Mouse (Mus musculus) thymus, postnatal 0 days (tissue): Measurements from ENCODE around the gene Pipox. TPM values are rescaled to one million over a fixed set of nuclear protein-coding genes. Genes with fewer than 3 reads are reported as not detected.
A peak's percentile ranks its signal among the peaks of the same experiment; 100 is the strongest.

Source experiments
- DNase-seq: peaks from one replicate; pipeline ENCODE4 v3.0.0-alpha.2; 2015; ENCODE audit warnings: low spot score
- polyA plus RNA-seq: library from polyadenylated mRNA; unstranded; fragments of >200 nt; fragmentation: Nextera tagmentation; extraction: Ambion mirVana; gene quantifications from 2 replicates; pipeline ENCODE4 v1.2.1, GENCODE M21; 2015

The Pipox gene
- polyA plus RNA-seq, 1 experiment from 2014 or later, result 2.8 TPM

DNA sequence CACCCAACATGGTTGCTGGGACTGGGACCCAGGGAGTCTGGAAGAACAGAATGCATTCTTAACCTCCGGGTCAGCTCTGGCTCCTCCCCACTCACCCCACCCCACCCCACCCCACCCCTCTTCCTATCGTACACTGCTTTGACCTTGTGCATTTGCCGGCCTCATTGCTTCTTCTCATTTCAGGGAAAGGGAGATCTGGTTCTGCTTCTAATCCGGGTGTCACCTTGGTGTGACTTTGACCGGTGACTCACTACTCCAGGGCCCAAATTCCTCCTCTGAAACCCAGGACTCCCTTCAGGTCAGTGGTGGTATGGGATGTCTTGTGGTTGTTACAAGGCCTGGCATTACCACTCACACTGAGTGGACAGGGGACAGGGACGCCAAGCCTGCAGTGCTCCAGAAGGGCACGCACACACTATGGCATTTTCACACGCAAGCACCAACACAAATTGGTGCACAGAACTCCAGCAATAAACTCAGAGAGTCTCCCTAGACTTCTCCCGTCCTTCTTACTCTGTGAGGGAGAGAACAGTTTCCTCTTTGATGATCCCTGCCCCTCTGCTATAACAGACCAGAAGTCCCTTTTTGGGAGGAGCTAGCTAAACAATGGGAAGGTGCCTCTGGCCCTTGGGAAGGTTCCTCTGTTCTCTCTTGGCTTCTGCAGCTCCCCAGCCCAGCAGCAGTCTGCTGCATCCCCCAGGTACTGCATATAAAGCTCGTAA is 9.2 kb downstream of the Pipox start:
- DNase-seq, result no peak

DNA sequence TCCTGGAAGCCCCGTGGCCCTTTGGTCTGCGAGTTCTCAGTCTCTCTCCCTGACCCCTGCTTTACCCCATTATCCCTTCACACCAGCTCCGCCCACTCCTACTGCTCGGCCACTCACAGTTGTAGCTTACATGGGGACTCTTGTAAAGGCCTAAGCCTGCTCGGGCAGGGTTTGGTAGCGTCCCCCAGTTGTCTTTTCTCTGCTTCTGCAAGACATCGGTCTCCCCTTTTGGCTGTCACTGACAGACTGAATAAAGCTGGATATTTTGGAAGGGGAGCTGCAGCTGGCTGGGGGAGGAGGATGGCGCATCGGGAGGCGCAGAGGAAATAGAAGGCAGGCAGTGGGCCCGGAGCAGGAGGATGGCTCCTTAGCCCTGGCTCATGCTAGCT is 17.1 kb downstream of the Pipox start:
- DNase-seq, result no peak

DNA sequence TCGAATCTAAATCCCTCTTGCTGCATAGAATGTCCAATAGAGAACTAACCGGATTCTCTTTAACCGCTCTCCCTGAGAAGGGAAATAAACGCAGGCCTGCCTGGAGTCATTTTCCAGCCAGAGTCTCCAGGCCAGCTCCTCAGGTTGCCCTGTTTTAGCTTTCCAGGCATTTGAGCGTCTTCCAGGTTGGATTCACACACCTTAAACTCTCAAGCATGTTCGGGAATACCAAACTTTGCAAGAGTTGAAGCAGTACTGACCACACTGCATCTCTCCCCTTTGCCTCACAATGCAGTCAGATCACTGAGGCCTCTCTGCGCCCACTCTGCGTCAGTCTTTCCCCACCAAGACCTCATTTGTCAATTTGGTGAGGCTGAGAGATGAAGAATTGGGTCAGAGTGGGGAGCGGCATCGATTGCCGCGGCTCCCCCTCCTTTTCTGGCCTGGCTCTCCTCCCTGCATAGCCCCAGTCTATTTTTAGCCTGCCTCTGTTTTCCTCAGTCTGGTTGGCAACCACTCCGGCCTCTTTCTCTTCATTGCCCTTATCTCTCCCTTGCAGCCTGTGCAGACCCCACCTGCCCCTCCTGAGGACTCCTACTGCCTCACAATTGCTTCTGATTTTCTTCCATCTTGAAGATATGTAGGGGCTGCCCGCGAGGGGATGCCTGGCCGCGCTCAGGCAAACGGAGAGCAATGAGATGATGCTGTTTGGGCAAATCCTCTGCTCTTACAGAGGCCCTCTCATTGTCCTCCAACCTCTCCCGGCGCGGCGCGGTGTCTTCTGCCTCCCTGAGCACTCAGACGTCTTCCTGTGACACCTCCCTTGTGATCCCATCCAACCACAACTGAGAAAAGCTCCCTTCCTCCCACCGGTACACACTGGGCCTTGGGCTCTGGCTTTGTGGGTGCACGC is 17.8 kb downstream of the Pipox start:
- DNase-seq, result peak; percentile 29

DNA sequence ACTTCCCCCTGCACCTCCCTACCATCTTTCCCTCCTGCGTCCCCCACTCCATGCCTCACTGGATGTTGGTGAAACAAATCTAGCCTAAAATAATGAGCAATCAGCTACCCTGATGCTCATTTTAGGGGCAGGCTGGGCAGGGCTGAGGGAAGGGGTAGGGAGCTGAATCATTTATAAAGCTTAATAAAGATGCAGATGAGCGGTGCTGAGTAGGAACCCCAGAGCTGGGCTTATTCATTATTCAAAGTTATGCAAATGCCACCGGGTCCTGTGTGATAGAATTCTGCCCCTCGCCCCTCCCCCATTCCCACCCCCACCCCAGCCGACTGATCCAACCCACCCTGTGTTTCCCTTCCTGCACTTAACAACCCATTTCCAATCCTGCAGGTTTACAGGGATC is 18.6 kb downstream of the Pipox start:
- DNase-seq, result no peak

DNA sequence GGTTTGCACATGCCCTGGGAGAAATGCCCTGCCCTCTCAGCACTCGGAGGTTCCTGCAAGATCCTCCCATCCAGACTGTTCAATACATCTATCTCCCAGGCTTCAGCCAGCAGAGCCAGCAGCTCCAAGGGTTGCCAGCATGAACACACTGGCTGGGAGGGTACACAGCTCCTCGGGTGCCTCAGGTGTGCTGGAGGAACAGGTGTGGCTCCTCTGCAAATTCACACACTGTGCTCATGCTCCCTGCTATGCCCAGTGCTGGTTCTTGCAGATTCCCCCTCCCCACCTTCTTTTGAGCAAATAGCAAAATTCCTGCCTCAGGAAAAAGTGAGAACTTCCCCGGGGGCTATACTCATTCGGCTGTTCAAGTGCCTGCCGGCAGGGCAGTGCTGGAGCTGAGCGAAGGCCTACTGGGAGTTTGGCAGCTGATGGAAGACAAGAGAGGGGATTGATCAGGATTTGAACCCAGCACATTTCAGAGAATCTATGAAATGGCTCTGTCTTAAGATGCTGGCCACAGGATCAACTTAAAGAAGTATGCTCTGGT is 19.1 kb downstream of the Pipox start:
- no peak for DNase-seq

DNA sequence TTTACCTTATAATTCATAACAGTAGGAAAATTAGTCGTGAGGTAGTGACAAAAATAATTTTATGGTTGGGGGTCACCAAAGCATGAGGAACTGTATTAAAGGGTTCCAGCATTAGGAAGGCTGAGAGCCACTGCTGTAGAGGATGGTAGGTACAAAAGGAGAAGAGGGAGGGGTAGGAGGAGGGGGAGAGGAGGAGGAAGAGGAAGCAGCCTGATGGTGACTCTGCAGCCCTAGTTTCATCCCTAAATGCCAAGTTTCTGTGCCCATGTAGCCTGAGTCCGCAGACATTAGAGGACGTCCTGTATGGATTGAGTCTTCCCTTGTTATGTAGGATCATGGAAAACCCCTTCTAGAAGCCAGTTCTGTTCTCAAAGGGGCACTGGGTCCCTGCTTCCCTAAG is 20.8 kb downstream of the Pipox start:
- DNase-seq, result no peak

DNA sequence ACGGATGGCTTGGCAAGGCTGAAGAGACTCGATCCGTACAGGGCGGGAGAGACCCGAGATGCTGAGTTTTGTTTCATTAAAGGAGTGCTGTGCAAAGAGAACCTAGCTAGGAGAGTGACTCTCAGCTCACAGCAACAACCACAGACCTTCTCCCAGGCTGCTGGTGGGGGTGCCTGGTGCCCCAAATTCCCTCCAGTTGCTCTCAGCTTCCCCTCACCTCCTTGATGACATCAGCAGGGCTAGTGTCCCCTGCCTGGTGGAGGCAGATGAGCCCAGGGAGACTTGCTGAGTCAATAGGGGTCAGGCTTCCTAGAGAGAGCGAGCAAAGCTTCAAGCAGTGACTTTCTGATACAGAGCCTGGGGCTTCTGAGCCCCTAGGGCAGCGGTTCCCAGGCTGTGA is 21.2 kb downstream of the Pipox start:
- DNase-seq, result no peak

DNA sequence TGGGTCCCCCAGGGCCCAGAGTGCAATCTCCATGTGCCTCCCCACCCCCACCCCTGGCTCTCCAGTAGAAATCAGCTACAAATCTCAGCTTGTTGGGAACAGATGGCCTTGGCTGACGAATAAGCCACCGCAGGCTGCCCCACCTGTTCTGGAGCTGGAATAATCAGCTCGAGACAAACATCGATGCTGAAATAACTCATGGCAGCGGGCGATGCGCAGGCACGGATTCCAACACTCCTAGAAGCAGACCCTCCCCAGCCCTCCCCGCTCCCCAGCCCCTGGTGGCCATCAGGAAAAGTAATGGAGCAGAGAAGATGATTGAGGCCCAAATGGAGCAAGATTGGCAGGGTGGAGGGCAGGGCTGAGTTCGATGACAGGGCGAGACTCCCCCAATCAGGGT is 21.7 kb downstream of the Pipox start:
- DNase-seq, result no peak

DNA sequence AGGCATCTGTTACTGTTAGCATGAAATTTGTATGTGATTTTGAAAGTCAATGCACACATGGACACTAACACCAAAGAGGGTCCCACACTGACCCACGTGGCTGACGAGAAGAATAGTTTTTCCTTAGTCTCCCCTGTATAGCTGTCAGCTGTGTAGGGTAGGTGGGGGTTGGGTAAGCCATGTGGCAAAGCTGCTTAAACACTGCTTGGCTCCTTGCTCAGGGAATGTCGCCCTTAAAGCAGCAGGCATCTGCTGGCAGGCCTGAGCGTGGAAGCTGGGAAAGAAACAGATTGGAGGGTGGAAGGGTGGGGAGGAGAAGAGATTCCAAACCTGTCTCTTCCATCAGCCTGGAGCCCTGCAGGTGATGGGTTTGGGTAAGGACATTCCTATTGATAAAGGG is 22.5 kb downstream of the Pipox start:
- DNase-seq, result no peak

DNA sequence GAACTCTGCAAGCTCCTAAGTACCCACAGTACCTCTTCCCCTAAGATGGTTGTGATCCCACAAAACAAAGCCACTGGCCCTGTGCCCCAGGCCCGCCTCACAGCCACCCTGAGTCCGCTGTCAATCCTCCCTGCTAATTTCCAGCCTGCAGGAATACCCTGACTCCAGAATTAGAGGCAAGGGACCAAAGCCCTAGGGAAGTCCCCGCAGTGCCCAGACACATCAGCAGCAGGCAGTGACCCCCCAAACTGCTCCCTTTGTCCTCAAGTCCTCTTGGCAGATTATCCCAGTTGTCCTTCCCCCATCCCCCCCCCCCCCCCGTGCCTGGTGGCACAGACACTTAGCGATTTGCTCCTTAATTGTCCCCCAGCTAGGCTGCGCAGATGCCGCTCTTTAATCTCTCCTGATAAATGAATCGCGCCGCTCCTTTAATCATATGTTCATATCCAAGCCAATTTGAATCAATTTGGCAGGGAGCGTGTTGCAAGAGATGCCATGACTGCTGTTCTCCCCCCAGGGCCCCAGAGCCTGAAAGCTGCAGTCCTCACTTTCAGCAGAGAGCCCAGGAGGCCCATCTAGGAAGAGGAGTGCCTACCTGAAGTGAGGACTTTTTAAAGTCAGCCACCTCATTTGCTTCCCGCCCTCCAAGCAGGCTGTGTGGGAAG is 26.3 kb downstream of the Pipox start:
- no peak for DNase-seq

DNA sequence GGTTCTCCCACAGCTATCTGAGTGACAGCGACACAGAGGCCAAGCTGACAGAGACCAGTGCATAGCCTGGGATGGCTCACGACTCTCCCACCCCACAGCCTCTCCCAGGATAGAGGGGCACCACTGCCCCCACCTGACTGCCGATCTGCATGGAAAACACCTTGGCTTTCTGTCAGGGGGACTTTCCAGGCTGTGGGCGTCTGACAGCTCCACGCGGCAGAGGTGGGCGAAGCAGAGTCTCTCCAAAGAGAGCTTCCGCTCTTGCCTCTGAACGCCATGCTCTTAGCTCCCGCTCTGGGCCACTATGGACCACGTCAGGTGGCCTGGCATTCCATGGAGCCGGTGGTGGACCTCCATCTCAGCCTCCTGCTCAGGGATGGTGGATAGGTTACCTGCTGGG is 29.1 kb downstream of the Pipox start:
- no peak for DNase-seq

DNA sequence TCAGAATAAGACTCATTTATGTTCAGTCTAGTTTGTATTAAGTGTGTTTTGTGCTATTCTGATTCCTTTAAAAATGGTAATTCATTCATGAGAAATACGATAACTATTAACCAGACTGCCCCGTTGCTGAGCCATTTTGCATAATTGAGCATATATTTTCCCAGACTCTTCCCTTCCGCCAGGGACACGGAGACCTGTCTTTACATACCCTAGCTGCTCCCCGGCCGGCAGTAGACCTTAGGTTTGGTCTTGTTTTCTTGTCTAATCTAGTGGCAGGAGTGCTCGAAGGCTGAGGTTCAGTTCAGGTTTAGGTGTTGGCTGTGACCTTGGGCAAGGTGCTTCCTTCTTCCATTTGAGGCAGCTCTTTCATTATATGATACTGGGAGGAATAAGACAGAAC is 31.0 kb downstream of the Pipox start:
- DNase-seq, result no peak

DNA sequence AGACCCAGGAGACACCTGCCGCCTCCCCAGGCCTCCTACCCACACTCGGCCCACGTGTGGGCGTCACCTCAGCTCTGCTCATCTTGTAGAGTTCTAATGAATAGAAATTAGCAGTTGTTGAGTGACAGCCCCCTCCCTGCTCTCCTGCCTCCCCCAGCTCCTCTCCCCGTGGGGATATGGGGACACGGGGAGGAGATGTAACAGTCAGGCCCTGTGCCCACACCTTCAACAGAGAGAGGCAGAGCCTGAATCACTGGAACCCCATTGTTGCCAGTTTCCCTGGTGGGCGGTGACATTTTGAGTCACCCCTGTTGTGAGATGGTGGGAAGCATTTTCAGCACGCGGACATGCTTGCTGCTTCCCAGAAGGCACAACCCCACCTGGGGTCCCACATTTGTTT is 32.9 kb downstream of the Pipox start:
- no peak for DNase-seq

DNA sequence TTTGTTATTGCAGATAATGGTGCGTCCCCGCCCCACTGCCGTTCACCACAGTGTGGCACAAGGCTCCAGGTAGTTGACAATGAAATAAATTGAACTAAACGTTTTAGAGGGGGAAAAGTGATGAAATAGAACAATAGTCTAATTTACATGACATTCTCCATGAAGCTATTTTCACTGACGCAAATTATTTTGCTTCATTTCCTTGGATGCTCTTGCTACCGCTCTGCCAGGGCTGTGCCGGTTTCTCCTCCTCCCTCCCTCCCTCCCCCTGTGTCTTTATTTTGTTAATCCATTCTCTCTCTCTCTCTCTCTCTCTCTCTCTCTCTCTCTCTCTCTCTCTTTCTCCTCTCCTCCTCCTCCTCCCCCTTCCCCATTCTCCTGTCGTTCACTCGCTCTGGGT is 35.3 kb downstream of the Pipox start:
- DNase-seq, result no peak

DNA sequence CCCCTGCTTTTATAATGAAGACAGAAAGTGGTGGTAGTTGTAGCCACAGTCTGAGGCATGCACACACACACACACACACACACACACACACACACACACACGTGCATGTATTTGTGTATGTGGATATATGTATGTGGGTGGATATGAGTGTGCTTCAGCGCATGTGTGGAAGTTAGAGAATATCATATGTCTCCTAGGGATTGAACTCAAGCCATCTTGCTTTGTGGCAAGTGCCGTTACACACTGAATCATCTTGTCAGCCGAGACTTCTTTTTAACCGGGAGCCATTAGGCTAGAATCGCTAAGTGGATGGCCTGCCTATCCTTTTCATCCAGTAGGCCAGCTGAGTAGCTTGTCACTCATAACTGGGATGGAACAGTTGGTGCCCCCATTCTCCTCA is 36.8 kb downstream of the Pipox start:
- DNase-seq, result no peak

DNA sequence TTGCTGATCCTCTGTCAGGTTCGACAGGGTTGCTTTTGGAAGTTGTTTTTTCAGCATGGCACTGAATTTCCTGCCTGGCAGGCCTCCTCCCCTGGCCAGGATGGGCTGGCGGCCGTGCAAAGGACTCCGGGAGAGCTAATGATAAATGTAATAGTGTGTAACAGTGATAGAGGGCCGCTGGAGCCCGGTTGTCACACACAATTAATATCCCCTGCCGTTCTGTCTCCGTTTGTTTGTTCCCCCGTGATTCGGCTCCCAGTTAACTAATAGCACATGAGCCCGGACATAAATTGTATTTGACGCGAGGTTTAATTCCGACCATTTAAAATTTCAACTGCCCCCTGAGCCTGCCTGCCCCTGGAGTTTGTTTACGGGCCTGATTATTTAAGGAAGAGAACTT is 38.5 kb downstream of the Pipox start:
- DNase-seq, result no peak

DNA sequence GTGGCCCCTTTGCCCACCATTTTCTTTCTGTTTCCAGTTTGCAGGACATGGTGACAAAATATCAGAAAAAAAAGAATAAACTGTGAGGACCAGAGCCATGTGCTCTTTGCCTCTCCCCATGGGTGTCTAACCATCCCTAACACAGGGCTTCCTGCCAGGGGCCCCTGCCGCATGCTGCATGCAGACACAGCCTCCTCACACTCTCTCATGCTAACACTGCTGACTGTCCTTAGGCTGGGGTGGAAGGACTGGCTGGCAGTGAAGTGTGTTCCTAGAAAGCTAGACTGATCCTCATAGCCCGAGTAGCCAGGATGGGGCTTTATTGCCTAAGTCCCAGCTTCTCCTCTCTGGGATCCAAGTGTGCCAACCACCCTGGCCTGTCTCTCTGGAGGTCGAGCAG is 39.3 kb downstream of the Pipox start:
- DNase-seq, result no peak

DNA sequence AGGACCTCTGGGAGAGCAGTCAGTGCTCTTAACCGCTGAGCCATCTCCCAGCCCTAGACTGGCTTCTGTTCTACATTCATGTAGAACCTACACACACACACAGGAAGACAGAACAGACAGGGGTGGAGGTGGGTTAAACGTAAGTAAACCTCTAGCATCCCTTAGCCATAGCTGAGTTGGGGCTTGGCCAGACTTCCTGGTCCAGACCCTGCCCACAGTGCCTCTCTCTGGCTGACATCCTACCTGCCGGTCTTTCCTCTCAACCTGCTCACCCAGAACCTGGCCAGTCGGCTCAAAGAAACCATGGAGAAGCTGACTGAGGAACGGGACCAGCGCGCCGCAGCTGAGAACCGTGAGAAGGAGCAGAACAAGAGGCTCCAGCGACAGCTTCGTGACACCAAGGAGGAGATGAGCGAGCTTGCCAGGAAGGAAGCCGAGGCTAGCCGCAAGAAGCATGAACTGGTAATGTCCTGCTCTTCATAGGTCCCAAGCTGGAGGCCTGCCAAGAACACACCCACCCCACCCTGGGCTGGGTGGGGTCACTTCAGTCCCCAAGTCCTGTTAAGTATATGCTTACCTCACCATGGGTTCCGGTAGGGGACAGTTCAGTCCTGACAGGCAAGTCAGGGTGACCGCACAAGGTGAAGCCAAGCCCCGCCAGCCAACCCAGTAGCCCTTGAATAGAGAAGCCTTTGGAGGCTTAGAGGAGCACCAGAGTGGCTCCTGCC is 40.8 kb downstream of the Pipox start:
- DNase-seq, result no peak

DNA sequence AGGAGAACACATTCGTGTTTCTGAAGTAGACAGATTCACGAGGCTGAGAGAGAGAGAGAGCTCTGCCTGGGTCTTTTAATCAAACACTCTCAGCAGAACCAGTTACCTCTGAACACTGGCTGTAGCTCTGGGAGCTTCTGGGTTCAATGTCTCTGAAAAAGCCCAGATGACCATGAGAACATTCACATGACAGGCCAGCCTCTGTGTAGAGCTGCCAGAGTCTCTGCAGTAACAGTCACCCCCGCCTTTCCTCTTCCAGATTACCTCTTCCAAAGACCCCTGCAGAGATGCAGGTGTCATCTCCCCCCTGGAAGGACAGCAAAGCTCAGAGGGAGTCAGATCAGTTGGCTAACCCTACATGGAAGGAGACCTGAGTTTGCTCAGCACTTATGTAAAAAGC is 41.7 kb downstream of the Pipox start:
- no peak for DNase-seq

DNA sequence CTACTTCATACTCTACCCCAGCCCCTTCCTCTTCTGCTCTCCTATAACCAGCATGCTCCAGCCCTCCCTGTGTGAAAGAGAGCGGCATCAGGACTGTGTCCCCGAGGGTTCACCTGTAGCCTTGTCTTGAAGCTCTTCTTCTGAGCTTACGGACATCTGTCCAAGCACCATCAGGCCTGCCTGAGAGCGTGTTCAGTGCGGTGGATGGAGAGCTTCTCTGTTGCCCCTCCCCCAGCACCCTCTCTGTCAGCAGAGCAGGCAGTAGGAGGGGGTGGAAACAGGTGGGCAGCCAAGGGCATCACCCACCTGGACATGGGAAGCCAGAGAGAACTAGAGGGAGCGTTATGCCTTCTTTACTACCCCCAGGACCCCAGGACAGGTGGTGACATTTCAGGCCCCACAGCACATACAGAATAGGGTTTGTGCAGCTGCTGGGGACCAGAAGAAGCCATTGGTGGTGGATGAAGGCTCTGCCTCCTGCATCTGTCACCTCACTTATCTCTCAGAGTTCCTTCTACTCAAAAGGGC is 42.3 kb downstream of the Pipox start:
- no peak for DNase-seq
